Mouse (Mus musculus): ENCODE results near the gene Cidec.

Gene Cidec

DNA sequence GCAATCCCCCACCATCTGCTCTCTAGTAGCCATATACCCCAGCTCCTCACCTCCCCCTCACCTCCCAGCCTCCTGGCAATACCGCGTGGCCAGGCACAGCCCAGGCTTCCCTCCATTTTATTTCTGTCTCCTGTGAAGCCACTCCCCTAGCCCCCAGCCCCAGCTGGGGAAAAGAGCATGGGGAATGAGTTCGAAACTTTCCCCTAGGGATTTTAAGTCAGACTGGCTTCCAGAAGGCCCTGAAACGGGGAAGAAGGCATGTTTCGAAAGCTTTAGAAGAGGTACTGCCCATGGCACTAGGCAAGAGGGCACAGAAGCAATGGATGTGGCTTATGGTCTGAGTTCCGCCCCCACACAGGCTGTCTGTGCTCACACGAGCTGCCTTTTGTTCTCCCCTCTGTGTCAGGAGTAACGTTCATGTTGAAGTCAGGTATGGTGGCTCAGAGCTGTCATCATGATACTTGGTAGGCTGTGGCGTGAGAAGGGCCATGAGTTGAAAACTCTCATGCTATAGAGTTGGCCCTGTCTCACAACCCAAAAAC lies at the start of gene Cidec:
Gene Cidec (minus strand): TSS at position 97 of the 542 bp plus-strand sequence.
- DNase-seq (ENCODE audit: extremely low spot score, low read depth, low spot score): no peak

DNA sequence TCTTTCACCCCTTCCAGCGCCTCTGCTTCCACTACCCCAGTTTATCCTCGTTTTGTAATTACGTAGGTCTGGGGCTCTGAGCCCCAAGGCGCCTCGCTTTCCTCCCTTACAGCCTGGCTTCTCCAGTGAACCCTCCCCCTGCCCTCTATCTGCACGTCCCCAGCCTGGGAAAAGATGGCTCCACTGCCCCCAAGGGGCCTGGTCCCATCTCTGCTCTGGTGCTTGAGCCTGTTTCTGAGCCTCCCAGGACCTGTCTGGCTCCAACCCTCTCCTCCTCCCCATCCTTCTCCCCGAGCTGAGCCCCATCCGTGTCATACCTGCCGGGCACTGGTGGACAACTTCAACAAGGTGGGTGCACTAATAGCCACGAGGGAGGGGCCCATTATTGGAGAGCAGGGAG lies 48.2 kb upstream of the Cidec start:
- DNase-seq (ENCODE audit: extremely low spot score, low read depth, low spot score): no peak

DNA sequence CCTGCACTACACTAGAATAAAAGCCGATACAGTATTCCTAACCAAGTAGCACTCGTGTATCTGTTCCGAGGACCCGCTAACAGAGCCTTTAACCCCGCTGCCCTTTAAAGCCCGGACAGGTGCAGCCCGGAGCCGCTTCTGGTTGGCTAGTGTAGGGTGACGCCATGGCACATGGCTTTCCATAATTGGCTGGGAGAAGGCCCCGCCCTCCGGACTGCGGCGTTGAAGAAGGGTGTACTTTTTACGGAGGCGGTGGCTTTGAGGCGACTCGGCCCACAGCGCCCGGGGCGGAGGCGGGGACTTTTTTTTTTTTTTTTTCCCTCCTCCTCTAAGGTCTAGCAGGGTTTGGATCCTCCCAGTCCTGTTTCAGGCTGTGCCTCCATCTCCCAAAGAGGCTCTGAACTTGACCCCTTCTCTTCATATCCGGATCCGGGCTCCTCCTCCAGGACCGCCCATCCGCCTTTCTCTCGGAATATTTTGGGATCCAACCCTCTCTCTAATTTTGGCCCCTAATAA lies 47.6 kb upstream of the Cidec start, which contains the start of gene Creld1:
Gene Creld1 (plus strand): TSS at position 198 of the 516 bp plus-strand sequence.
- DNase-seq (ENCODE audit: extremely low spot score, low read depth, low spot score): peak; percentile 68

DNA sequence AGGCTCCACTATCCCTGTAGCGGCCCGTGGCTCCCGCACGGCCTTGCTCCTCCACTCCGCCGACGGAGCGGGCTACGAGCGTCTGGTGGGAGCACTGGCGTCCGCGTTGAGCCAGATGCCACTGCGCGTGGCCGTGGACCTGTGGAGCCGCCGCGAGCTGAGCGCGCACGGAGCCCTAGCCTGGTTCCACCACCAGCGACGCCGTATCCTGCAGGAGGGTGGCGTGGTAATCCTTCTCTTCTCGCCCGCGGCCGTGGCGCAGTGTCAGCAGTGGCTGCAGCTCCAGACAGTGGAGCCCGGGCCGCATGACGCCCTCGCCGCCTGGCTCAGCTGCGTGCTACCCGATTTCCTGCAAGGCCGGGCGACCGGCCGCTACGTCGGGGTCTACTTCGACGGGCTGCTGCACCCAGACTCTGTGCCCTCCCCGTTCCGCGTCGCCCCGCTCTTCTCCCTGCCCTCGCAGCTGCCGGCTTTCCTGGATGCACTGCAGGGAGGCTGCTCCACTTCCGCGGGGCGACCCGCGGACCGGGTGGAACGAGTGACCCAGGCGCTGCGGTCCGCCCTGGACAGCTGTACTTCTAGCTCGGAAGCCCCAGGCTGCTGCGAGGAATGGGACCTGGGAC lies 47.0 kb upstream of the Cidec start:
- no peak for DNase-seq (ENCODE audit: extremely low spot score, low read depth, low spot score)

DNA sequence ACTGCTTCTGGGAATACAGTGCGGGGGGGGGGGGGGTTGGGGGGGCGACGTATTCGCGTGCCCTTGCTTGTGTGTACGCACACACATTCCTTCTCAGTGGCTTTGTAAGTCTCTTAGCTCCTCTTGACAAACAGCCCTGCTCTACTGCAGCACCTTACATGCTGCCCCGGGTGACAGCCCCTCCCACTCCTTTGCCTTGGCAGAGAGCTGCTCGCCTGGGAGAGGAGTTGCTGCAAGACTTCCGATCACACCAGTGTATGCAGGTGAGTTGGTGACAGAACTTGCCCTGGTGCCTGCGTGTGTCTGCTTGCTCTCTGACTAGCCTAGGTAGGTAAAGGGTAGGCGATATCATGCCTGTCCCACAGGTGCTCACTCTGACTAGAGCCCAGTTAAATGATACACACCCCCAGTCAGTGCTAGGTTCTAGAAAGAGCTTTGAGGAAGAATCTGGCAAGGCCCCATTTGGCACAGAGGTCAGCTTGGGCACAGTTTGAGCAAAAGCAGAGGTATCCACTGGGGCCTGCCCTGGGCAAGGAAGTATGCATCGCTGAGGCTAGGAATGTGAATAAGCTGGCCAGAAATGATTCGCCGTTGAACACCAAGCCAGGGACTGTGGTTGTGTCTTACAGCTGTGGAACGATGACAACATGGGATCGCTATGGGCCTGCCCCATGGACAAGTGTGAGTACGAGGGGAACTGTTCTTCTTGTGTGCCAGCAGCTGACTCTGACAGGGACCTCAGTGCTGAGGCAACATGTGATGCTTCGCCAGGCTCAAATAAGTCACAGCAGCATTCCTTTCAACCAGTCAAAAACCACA lies 45.2 kb upstream of the Cidec start:
- DNase-seq (ENCODE audit: extremely low spot score, low read depth, low spot score): no peak

DNA sequence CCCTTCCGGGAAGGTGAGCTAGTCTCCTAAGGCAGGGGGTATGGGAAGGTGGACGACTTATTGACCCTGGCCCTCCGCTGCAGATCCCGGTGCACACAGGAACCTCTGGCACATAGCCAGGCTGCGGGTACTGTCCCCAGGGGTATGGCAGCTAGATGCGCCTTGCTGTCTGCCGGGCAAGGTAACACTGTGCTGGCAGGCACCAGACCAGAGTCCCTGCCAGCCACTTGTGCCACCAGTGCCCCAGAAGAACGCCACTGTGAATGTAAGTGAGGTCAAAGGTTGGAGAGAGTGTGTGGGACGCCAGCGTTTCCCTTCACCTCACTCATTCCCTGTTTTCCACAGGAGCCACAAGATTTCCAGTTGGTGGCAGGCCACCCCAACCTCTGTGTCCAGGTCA lies 43.3 kb upstream of the Cidec start:
- DNase-seq (ENCODE audit: extremely low spot score, low read depth, low spot score): no peak

DNA sequence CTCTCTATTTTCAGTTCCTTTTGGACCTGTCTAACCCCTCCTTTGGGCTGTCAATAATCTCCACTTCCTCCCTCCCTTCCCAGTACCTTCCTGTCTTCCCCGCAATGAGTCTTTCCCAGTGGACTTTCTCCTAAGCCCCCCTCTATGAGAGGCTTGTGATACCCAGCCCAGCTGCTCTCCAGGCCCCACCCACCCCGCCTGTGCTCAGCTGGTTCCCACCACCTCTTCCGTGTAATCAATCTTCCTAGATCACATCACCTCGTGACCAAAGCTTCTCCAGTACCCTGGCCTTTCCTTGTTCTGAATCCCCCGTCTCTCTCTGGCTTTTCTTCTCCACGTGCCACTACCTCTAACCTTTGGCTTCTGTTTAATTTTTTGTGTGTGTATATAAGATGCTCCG lies 41.8 kb upstream of the Cidec start:
- no peak for DNase-seq (ENCODE audit: extremely low spot score, low read depth, low spot score)

DNA sequence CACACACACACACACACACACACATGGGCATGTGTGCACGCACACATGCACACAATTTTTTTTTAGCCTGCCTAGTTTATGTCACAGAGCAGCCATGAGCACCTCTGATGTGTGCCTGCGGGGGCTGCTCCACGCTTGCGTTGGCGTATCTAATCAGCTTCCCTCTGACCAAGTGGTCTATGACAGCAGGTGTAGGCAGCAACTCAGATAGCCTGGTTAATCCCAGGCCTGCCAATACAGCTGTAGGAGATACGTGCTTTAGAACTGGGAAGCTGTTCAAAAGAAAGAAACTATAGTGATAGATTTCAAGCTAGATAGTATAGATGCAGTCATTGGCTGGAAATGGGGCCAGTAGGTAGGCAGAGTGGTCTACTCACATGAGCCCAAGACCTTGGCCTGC lies 38.2 kb upstream of the Cidec start:
- no peak for DNase-seq (ENCODE audit: extremely low spot score, low read depth, low spot score)

DNA sequence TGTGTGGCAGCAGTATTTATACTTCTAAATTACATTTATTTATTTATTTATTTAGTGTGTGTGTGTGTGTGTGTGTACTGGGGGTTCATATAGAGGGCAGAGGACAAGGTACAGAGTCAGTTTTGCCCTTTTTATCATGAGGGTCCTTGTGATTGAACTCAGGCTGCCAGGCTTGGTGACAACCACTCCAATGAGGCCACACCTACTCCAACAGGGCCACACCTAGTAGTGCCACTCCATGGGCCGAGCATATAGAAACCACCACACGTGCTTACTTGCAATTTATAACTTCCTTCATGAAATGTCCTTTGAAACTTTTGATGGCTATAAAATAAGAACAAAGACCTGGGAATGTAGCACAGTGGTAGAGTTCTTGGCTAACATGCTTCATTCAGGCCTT lies 37.7 kb upstream of the Cidec start:
- DNase-seq (ENCODE audit: extremely low spot score, low read depth, low spot score): no peak

DNA sequence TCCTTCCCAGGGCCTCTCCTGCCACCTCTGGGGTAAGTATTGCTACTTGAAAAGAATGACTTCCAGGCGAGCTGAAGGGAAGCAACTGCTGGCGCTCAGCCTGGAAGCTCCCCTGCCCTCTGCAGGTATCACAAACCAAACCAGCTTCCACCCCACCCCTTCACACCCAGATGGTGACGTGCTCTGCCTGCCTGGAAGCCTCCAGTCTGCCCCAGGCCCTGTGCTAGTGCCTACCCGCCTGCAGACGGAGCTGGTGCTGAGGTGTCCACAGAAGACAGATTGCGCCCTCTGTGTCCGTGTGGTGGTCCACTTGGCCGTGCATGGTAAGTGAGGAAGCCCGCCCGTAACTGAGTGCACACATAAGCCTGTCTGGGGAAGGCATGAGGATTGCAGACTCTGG lies 36.5 kb upstream of the Cidec start:
- DNase-seq (ENCODE audit: extremely low spot score, low read depth, low spot score): no peak

DNA sequence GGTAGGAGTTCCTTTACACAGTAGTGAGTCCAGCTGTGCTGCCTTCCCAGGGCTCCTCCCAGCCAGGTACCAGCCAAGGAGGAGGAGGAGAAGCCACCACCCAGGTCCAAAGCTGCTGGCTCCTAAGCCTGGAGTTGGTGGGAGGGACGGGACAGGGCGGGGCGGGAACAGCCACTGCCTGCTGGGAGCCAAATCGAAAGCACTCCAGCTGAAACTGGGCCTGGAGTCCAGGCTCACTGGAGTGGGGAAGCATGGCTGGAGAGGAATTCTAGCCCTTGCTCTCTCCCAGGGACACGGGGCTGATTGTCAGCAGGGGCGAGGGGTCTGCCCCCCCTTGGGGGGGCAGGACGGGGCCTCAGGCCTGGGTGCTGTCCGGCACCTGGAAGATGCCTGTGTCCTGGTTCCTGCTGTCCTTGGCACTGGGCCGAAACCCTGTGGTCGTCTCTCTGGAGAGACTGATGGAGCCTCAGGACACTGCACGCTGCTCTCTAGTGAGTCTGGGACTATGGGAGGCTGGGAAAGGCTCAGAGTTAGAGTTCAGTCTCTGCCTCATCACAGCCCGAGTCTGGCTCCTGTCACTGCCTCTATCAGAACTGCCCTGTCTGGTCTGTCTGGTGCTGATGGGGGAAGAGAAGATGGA lies 35.9 kb upstream of the Cidec start, which contains the start of gene Il17rc:
Gene Il17rc (plus strand): TSS at position 131 of the 640 bp plus-strand sequence.
- no peak for DNase-seq (ENCODE audit: extremely low spot score, low read depth, low spot score)

DNA sequence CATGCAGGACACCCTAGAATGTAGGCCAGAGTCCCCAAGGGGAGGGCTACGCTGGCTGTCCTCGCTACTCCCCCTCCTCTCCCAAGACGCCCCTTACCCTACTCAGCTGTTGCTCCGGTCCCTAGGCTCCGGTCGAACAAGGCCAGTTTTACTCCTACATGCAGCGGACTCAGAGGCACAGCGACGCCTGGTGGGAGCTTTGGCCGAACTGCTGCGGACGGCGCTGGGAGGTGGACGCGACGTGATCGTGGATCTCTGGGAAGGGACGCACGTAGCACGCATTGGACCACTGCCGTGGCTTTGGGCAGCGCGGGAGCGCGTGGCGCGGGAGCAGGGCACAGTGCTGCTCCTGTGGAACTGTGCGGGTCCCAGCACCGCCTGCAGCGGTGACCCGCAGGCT lies 33.9 kb upstream of the Cidec start:
- peak; percentile 28 for DNase-seq (ENCODE audit: extremely low spot score, low read depth, low spot score)

DNA sequence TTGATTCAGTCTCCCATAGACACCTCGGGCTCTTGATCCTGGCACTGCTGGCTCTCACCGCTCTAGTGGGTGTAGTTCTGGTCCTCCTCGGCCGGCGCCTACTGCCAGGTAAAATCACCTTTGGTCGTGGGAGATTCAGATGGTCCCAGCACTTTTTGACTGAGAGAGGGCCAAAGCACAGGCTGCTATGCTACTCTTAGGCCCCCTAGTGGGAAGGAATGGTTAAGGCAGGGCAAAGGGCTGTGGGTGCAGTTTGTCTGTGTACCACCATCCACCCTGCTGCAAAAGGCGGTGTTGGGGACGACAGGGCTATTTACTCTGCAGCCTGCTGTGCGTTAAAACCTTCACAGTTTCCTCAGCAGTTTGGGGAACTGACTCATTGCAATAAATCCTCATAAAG lies 33.5 kb upstream of the Cidec start:
- peak; percentile 24 for DNase-seq (ENCODE audit: extremely low spot score, low read depth, low spot score)

DNA sequence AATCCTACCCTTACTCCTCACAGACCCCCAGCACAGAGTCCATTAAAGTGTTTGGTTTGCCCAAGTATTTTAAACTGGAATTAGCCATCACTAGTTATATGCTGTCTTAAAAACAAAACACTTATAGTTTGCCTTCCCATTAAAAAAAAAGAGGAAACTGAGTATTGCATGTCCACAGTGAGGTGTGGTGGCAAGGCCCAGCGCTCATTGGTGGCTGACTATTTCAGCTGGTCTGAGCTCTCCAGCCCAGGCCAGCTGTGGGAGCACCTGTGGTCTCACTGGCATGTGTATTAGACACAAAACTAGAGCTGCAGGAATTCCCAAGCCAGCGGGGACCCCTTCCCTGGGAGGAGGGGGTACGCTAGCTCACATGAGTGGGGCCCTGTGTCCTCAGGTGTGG lies 33.0 kb upstream of the Cidec start:
- DNase-seq (ENCODE audit: extremely low spot score, low read depth, low spot score): no peak

DNA sequence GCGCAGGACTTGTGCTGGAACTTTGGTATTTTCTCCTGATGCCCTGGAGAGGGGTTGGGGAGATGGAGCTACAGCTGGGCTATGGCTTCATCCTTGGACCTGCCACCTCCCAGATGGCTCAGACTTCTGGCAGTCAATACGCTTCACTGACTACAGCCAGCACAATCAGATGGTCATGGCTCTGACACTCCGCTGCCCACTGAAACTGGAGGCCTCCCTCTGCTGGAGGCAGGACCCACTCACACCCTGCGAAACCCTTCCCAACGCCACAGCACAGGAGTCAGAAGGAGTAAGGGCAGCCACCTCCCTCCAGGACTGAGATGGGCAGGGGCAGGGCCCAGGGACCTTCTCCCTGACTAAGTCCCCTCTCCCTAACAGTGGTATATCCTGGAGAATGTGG lies 30.0 kb upstream of the Cidec start:
- no peak for DNase-seq (ENCODE audit: extremely low spot score, low read depth, low spot score)

DNA sequence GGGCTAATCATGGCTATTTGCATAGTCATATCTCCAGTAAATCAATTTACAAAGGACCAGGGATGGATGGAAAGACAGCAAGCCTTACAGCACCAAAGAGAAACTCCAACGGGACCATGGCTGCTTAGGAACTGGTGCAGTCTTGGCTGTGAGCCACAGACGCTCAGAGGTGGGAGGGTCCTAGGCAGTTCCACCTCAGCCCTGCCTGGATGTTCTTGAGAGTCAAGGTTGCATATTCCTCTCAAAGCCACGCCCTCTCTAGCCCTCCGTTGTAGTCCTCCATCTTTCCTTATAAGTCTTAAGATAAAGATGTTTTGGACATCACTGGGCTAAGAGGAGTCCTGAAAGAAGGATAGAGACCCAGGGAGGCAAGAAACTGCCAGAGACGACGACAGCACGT lies 28.5 kb upstream of the Cidec start:
- no peak for DNase-seq (ENCODE audit: extremely low spot score, low read depth, low spot score)

DNA sequence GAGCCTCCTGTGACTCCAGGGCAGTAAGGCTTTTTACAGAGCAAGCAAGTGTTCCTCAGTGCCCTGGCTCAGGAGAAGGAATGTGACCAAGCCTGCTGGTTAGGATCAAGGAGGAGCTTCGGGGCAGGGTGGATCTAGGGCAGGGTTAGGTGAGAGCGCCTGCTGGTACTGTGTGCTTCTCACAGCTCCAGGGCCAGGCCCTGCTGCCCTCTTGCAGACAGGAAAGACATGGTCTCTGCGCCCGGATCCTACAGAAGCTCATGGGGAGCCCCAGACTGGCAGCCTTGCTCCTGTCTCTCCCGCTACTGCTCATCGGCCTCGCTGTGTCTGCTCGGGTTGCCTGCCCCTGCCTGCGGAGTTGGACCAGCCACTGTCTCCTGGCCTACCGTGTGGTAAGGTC lies 23.1 kb upstream of the Cidec start:
- DNase-seq (ENCODE audit: extremely low spot score, low read depth, low spot score): no peak

DNA sequence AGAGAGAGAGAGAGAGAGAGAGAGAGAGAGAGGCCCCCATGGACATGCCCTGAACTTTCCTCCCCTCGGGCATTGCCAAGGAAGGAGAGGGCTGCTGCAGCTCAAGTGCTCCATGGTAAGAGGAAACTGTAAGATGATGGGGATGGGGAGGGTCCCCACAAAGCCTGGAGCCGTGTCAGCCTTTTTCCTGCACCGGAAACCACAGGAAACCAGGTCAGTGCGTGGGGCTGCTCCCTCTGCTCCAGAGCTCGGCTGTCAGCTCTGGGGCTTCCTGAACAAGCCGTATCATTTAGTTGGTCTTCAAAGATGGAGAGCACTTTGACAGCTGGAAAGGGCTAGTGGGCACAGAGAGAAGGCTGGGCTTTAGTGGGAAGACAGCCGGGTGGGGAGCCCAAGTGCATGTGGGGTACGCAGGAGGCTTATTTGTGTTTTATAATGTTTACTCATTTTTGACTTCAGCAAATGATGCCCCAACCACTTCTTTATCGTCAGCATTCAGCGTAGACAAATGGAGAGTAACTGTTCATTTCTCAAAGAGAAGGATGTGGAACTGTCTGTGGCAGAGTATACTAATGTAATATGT lies 22.5 kb upstream of the Cidec start, which contains the start of gene Il17re:
Gene Il17re (plus strand): TSS at position 533 of the 583 bp plus-strand sequence.
- DNase-seq (ENCODE audit: extremely low spot score, low read depth, low spot score): no peak

DNA sequence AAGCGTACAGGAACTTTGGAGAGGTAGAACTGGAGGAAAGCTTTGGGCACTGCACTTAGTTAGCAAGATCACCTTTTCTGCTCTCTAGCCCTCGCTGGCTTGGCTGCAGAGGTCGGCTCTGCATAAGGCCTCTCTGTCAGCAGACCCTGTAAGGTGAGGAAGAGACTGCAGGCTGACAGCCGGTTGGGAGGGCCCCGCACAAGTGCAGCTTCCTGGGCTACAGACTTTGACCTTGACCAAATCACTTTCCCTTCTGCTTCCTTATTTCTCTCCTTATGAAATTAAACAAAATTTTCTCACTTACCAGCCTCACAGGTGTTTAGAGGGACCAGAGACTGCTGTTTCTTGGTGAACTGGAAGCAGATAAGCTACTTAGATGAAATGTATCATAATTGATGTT lies 19.4 kb upstream of the Cidec start:
- no peak for DNase-seq (ENCODE audit: extremely low spot score, low read depth, low spot score)

DNA sequence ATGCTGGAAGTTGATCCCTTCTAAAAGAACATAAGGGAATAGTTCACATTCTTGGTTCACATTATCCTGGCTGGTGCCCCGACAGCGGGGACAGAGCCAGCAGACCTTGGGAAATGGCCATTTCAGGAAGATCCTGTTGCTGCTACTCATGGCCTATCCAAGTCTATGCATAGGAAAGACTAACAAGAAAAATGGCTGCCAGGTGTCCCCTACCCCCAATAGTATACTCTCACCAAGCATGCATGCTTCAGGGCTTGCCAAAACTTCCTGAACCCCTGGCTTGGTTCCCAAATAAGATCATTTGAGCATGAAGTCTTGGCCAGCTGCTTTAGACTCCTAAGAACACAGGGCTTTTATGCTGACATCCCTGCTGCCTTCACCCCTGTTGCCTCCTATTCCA lies 16.3 kb upstream of the Cidec start:
- no peak for DNase-seq (ENCODE audit: extremely low spot score, low read depth, low spot score)

DNA sequence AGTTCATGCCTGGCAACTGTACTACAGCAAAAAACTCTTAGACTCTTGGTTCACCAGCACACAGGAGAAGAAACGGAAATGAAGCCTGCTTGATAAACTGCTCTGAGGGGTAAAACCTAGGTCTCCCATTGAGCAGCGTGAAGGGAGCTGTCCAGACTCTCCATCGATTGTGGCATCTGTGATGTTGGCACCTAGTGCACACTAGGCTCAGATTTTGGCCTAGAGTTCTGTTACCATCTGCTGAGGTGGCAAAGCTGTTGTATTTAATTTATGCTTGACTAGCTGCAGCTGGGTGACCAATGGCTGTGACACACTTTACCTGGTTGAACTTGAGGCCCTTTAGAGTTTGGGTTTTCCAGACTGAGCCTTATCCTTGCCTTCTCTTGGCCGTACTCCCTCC lies 12.1 kb upstream of the Cidec start:
- no peak for DNase-seq (ENCODE audit: extremely low spot score, low read depth, low spot score)
